Mouse (Mus musculus) cortical plate, adult 2 months (tissue): ENCODE results near the gene Gm17332.

Experiments used
- CTCF ChIP-seq: fragments of 200-500 bp; IDR thresholded peaks from 2 replicates; pipeline ENCODE4 v1.5.1; 2011; ENCODE audit warnings: mild to moderate bottlenecking, control low read depth, low read length; ENCODE audit not compliant: insufficient read depth; ENCODE audit errors: extremely low read depth
- POLR2A ChIP-seq: fragments of 200-500 bp; IDR thresholded peaks from 2 replicates; pipeline ENCODE4 v1.6.1; 2011; ENCODE audit warnings: mild to moderate bottlenecking, low read length, control low read depth; ENCODE audit not compliant: insufficient read depth; ENCODE audit errors: extremely low read depth

DNA sequence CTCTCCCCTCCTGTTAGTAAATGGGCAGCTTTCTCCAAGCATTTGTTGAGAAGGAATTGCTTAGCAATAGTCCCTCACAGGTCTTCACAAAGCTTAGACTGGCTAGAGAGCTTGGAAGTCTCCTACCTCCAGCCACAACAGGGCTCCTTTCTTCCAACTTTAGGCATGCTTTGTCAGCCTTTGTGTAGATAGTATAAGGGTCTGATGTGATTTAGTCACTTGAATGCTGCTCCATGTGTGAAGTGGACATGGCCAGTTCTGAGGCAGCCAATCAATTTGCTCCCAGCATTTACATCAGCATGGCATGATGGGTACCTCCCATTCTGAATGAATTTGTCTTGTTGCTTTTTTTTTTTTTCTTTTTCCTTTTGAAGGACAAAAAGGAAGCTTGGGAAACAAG is 35.7 kb upstream of the Gm17332 start:
- TF ChIP-seq CTCF (no peak), POLR2A (no peak)
